Comparison of ENCODE assay signal across 9 mouse cellular contexts in genomic region chr6:87737921-87738626, GRCm38 (mm10). TPM values are rescaled to one million over a fixed set of nuclear protein-coding genes. Genes with fewer than 3 reads are reported as not detected.
DNase-seq lines count a peak whose midpoint lies in the region; ATAC-seq and TF ChIP-seq lines count a peak whose summit lies in the region.
"Had no signal": no experiment of that assay in that cellular context is flagged by ENCODE, and none has a peak within 500 bp of the region (broad histone marks: within the 10 kb centered on the region; RNA-seq: fewer than 3 reads in every experiment).

No protein-coding gene starts in this region.

- no peaks in the 10 kb centered on the region for H3K79me2 ChIP-seq in C2C12 (ENCODE audit: control insufficient read depth, insufficient read depth)

- H3K36me3 ChIP-seq in hindbrain, embryonic 10.5 days, result peaks cover 22% of the 10 kb centered on the region
- H3K36me3 ChIP-seq in hindbrain, embryonic 14.5 days (replicated peaks; ENCODE audit: control insufficient read depth, insufficient read depth), result no peaks in the 10 kb centered on the region
- H3K36me3 ChIP-seq in C2C12 (ENCODE audit: control insufficient read depth, insufficient read depth), result no peaks in the 10 kb centered on the region
- no peaks in the 10 kb centered on the region for H3K36me3 ChIP-seq in liver, embryonic 14.5 days (replicated peaks; ENCODE audit: control insufficient read depth, insufficient read depth, low read depth)

- peak; percentile 23 for TF ChIP-seq CTCF in C2C12 (IDR thresholded peaks at IDR 0.05; ENCODE audit: control insufficient read depth, insufficient read depth, insufficient read length)
- peak; percentile 76 for TF ChIP-seq CTCF in liver, embryonic 14.5 days (IDR thresholded peaks at IDR 0.05; ENCODE audit: low read depth)

- H3K4me1 ChIP-seq in hindbrain, embryonic 10.5 days (replicated peaks), result peaks cover 57% of the 10 kb centered on the region
- peaks cover 5% of the 10 kb centered on the region; the same call in 1 of the 2 replicates for H3K4me1 ChIP-seq in hindbrain, embryonic 14.5 days (replicated peaks; ENCODE audit: control insufficient read depth, insufficient read depth, low read length)
- H3K4me1 ChIP-seq in liver, embryonic 14.5 days (replicated peaks; ENCODE audit: control insufficient read depth in 2 of 2, insufficient read depth in 2 of 2, low read length in 1 of 2), result peaks cover 32 to 46% of the 10 kb centered on the region in 2 experiments

- DNase-seq in hindbrain, embryonic 10.5 days (ENCODE audit: low spot score), result peak; percentile 89
- no peak for DNase-seq in hindbrain, embryonic 14.5 days (ENCODE audit: low spot score)
- peak; percentile 70 for DNase-seq in embryo, embryonic 9.5 days (ENCODE audit: extremely low spot score)
- no peak for DNase-seq in liver, embryonic 14.5 days (ENCODE audit: low read depth in 3 of 3, low spot score in 3 of 3)
- DNase-seq in yolk sac, embryonic 10.5 days (ENCODE audit: low spot score), result no peak
- DNase-seq in ovary, adult 18-20 months (ENCODE audit: low spot score), result no peak
- DNase-seq in lung, postnatal 4 days, result no peak
- DNase-seq: cerebellum, adult 8-10 months had no signal

- H3K79me3 ChIP-seq in C2C12 (ENCODE audit: low read depth), result no peaks in the 10 kb centered on the region

- no peak overlapping the region for H3K9ac ChIP-seq in hindbrain, embryonic 14.5 days
- H3K9ac ChIP-seq in liver, embryonic 14.5 days (replicated peaks), result no peak overlapping the region

- WGBS in hindbrain, embryonic 10.5 days, result 20% methylated on average over 4 of the region's 4 CpGs
- 25% methylated on average over 4 of the region's 4 CpGs for WGBS in hindbrain, embryonic 14.5 days
- WGBS in liver, embryonic 14.5 days (ENCODE audit: insufficient replicate concordance), result 71% methylated on average over 4 of the region's 4 CpGs

- H3K9me3 ChIP-seq in hindbrain, embryonic 10.5 days, result no peaks in the 10 kb centered on the region
- H3K9me3 ChIP-seq in hindbrain, embryonic 14.5 days (ENCODE audit: control insufficient read depth, low read length), result no peaks in the 10 kb centered on the region
- no peaks in the 10 kb centered on the region for H3K9me3 ChIP-seq in liver, embryonic 14.5 days (ENCODE audit: control insufficient read depth, low read length)

- H3K4me3 ChIP-seq in hindbrain, embryonic 10.5 days, result 0 out of 2 replicates have a peak overlapping the region, but pooled peaks have one; percentile 5
- H3K4me3 ChIP-seq in hindbrain, embryonic 14.5 days (replicated peaks; ENCODE audit: low read length), result no peak overlapping the region
- H3K4me3 ChIP-seq in C2C12 (ENCODE audit: insufficient read depth, poor library complexity, severe bottlenecking), result no peak overlapping the region
- H3K4me3 ChIP-seq in liver, embryonic 14.5 days (ENCODE audit: insufficient read depth in 1 of 2, low read depth in 2 of 2, low read length in 2 of 2), result no peak overlapping the region

- TF ChIP-seq EP300 in liver, embryonic 14.5 days (IDR thresholded peaks at IDR 0.05; ENCODE audit: low read depth), result no peak

- peak overlapping the region; percentile 88 for H3K27ac ChIP-seq in hindbrain, embryonic 10.5 days
- H3K27ac ChIP-seq in hindbrain, embryonic 14.5 days, result no peak overlapping the region; the same call in 1 of the 2 replicates
- no peak overlapping the region for H3K27ac ChIP-seq in liver, embryonic 14.5 days

- H3ac ChIP-seq in C2C12 (ENCODE audit: control insufficient read depth, insufficient read length, low read depth), result no peak overlapping the region

- no peak overlapping the region for H3K4me2 ChIP-seq in hindbrain, embryonic 14.5 days (replicated peaks)
- no peak overlapping the region for H3K4me2 ChIP-seq in liver, embryonic 14.5 days (ENCODE audit: low read depth)

- H3K27me3 ChIP-seq in hindbrain, embryonic 10.5 days (ENCODE audit: insufficient read depth, poor library complexity, severe bottlenecking), result peaks cover 78% of the 10 kb centered on the region
- H3K27me3 ChIP-seq in hindbrain, embryonic 14.5 days (ENCODE audit: control insufficient read depth, insufficient read depth, low read length), result peaks cover 11% of the 10 kb centered on the region
- peaks cover 13% of the 10 kb centered on the region for H3K27me3 ChIP-seq in C2C12 (ENCODE audit: control insufficient read depth, insufficient read depth, insufficient read length)
- peaks cover 15% of the 10 kb centered on the region for H3K27me3 ChIP-seq in liver, embryonic 14.5 days (ENCODE audit: control insufficient read depth, insufficient read depth, low read length)

- no peak for ATAC-seq in hindbrain, embryonic 14.5 days (ENCODE audit: low FRiP score)
- ATAC-seq in liver, embryonic 14.5 days (ENCODE audit: insufficient read depth), result no peak

TF ChIP-seq in C2C12, 6 proteins besides CTCF, POLR2A, EP300 and RAD21:
- TF ChIP-seq CEBPB (IDR thresholded peaks at IDR 0.05; ENCODE audit: low read depth) (no peak), MYOD1 (IDR thresholded peaks at IDR 0.05; ENCODE audit: control insufficient read depth, insufficient read length, low read depth) (no peak), USF1 (IDR thresholded peaks at IDR 0.05; ENCODE audit: low read depth) (no peak), MYOG (IDR thresholded peaks at IDR 0.05; ENCODE audit: control insufficient read depth, extremely low read depth, insufficient read length) (no peak), MAX (IDR thresholded peaks at IDR 0.05) (no peak), FOSL1 (IDR thresholded peaks at IDR 0.05; ENCODE audit: insufficient read depth, low read length, poor library complexity, severe bottlenecking) (no peak)

RNA-seq across cellular contexts. Expression of gene Efcc1, which starts 7.4 kb away (rescaled TPM):
- polyA plus RNA-seq in hindbrain, embryonic 10.5 days (2016; fragmentation: Nextera tagmentation; extraction: Ambion mirVana), result 4.2 and 5.8 TPM in 2 replicates
- polyA plus RNA-seq in hindbrain, embryonic 14.5 days (2014; fragmentation: Nextera tagmentation; extraction: Ambion mirVana), result 6.1 and 8.0 TPM in 2 replicates
- polyA plus RNA-seq in C2C12 (2012; fragmentation: generic; extraction: Trizol), result 0.05 TPM
- polyA plus RNA-seq in liver, embryonic 14.5 days (2012; rRNA removed), result 0.09 and 0.16 TPM in 2 replicates
- polyA plus RNA-seq in liver, embryonic 14.5 days (2014; fragmentation: Nextera tagmentation; extraction: Ambion mirVana), result 0.17 and 0.27 TPM in 2 replicates

RNA-seq across cellular contexts. Expression of gene Gp9, which starts 39.8 kb away (rescaled TPM):
- 3.0 and 3.1 TPM in 2 replicates for polyA plus RNA-seq in hindbrain, embryonic 10.5 days (2016; fragmentation: Nextera tagmentation; extraction: Ambion mirVana)
- 0.56 and 0.83 TPM in 2 replicates for polyA plus RNA-seq in hindbrain, embryonic 14.5 days (2014; fragmentation: Nextera tagmentation; extraction: Ambion mirVana)
- polyA plus RNA-seq in C2C12 (2012; fragmentation: generic; extraction: Trizol), result not detected
- 35.1 and 62.4 TPM in 2 replicates for polyA plus RNA-seq in liver, embryonic 14.5 days (2012; rRNA removed)
- 29.1 and 35.2 TPM in 2 replicates for polyA plus RNA-seq in liver, embryonic 14.5 days (2014; fragmentation: Nextera tagmentation; extraction: Ambion mirVana)

Comparison
In these comparisons a context has a peak if more than half of its experiments do, and no peak if none do; other contexts are left out.
1. DNase-seq: peak in hindbrain, embryonic 10.5 days (single experiment) and embryo, embryonic 9.5 days (single experiment); none in hindbrain, embryonic 14.5 days (single experiment), liver, embryonic 14.5 days (0 of 3), yolk sac, embryonic 10.5 days (single experiment), ovary, adult 18-20 months (single experiment) and lung, postnatal 4 days (0 of 2).